Mouse (Mus musculus) left cerebral cortex, adult 2 months (tissue): ENCODE measurements around the gene Shank2. TPM values are rescaled to one million over a fixed set of nuclear protein-coding genes. Genes with fewer than 3 reads are reported as not detected.
A peak's percentile ranks its signal among the peaks of the same experiment; 100 is the strongest.

Experiments used
- DNase-seq, 2 experiments: peaks; one replicate each; pipeline ENCODE4 v3.0.0; 2021 to 2022; ENCODE audit warnings: low spot score in 2 of 2, mixed read lengths in 1 of 2; ENCODE audit errors: extremely low spot score in 1 of 2
- H3K27ac ChIP-seq: fragments of 200-600 bp; 2 replicates; pipeline ENCODE4 v1.8.1; 2022
- H3K4me3 ChIP-seq: fragments of 200-600 bp; 2 replicates; pipeline ENCODE4 v1.8.1; 2022
- CTCF ChIP-seq: fragments of 200-600 bp; IDR thresholded peaks from 2 replicates; pipeline ENCODE4 v1.8.1; 2022; ENCODE audit warnings: antibody characterized with exemption, mild to moderate bottlenecking, moderate library complexity
- intact Hi-C: fragments of 180-260 bp; cut with DNase I; formaldehyde crosslinking; loops from one replicate; pipeline ENCODE4 v1.15.1; 2025
- total RNA-seq, 2 experiments: library from RNA; stranded (reverse); gene quantifications; 2 replicates each; pipeline ENCODE4 v1.2.3; 2021

Shank2 gene
- total RNA-seq, 2 experiments from 2014 or later: 163 to 170 TPM

DNA sequence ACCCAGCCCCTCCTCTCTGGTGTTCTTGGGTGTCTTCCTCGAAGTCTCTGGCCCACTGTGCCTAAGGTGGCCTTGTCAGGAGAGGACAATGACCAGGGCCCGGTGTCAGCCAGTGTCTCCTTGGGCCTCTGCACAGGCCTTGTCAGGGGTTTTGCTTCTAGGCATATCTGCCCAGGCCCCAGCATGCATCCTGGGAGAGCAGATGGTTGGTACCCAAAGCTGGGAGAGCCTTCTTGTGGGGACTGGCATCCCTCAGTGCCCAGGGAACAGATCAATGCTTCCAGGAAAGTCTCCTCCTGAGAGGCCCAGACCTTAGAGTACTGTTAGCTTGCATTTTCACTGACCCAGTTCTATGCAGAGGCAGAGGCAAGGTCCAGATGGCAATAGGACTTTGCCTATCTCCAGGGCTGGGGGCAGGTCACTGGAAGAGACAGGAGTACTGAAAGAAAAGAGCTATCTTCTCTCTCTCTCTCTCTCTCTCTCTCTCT is 327.7 kb downstream of the Shank2 start:
- no peak for DNase-seq
- intact Hi-C loops: loop anchor here (5.0 kb wide), 1 partner anchor 112 kb away; no protein-coding TSS in a partner anchor
- Histone ChIP-seq H3K27ac (peak overlapping the region; percentile 29), H3K4me3 (no peak overlapping the region)
- TF ChIP-seq CTCF: no peak

DNA sequence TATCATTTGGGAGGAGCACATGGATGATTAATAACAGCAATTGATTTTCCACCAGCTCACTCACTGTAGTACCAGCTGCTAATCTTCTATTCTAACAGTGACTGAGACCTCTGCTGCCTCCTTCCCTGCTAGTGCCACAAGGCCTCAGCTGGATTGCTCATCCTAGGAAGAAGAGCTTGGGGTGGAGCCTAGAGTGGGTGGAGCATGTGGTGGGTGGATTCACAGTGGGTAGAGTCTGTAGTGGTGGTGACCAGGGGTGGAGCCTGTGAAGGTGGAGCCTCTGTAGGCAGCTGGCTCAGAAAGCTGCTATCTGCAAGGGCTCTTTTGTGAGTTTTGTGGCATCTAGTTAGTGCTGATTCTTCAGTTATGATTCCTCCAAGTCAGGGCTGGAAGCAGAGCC is 334.9 kb downstream of the Shank2 start:
- no peak overlapping the region for H3K27ac ChIP-seq
- DNase-seq: no peak

DNA sequence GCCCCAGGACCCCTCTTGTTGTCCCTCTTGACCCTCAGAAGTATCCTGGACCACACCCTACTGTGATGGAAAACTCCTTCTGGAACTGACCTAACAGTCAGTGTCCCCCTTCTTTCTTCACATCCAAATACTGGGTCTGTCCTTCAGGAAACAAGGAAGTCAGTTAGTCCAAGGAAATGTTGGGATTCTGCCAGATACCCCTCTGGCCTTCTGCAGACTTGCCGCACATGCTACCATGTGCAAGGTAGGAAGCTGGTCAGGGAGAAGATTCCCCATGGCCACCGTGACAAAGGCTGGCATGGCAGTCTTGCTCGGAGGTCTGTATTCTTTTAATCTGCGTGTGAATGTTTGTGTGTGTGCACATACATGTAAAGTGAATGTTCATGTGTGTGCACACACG is 337.0 kb downstream of the Shank2 start:
- no peak for DNase-seq
- no peak overlapping the region for H3K4me3 ChIP-seq
- no peak overlapping the region for H3K27ac ChIP-seq
- intact Hi-C loops: no loop called here
- no peak for TF ChIP-seq CTCF

More for the DNA sequence above, 334.9 kb downstream of the Shank2 start:
- intact Hi-C loops: no loop called here
- no peak overlapping the region for H3K4me3 ChIP-seq
- no peak for TF ChIP-seq CTCF

DNA sequence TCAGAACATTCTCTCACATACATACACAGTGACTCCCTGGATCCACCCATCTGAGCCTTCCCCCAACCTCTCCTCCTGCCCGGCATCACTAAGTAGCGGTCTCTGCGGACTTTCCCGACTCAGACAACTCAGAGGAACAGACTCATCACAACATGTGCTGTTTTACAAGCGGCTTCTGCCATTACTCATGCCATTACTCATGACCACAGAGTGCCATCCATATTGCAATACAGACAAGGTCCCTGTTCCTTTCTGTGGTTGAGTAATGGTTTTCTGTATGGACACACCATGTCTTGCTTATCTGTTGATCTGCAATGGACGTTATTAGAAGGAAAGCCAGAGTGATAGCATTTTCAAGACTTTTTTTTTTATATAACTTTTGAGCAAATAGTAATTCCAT is 338.6 kb downstream of the Shank2 start:
- intact Hi-C loops: no loop called here
- TF ChIP-seq CTCF: no peak
- no peak overlapping the region for H3K4me3 ChIP-seq
- DNase-seq: no peak
- no peak overlapping the region for H3K27ac ChIP-seq

DNA sequence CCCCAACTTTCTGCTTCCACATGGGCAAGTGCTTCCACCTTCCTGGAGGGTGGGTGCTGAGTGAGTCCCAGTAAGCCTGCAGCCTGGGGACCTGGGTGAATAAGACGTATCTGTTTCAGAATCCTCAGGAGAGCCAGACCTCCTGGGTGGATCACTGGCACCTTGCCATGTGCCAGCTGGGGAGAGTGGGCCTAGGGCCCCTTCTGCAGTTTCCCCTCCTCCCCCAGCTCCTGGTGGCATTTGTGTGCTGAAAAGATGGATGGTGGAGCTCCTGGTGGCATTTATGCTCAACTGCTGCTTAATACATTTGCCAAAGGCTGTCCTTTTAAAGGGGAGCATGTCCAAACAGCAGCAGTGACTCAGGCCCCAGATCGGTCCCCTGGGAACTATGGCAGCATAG is 364.4 kb downstream of the Shank2 start:
- Histone ChIP-seq H3K27ac (no peak overlapping the region), H3K4me3 (no peak overlapping the region)
- DNase-seq: peak in 1 of 2 experiments; percentile 31
- intact Hi-C loops: no loop called here
- no peak for TF ChIP-seq CTCF

DNA sequence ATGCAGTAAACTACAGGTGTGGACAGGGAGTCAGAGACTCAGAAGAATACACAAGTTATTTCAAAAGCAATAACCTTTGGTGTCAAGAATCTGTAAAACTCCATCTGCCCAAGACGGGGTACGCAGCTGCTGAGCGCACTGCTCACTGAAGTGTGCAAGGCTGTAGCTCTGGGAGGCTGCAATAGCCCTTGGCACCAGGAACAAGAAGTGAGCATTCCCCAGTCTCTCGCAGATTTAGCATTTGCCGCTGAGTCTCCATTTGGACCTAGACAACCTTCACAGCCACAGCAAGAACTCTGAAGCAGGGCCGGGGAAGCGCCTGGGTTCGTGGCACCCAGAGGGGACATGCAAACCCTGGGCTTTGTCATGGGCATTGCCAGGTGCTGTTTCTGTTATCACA is 371.3 kb downstream of the Shank2 start:
- DNase-seq: no peak
- TF ChIP-seq CTCF: no peak
- no peak overlapping the region for H3K27ac ChIP-seq
- intact Hi-C loops: no loop called here
- H3K4me3 ChIP-seq: no peak overlapping the region

DNA sequence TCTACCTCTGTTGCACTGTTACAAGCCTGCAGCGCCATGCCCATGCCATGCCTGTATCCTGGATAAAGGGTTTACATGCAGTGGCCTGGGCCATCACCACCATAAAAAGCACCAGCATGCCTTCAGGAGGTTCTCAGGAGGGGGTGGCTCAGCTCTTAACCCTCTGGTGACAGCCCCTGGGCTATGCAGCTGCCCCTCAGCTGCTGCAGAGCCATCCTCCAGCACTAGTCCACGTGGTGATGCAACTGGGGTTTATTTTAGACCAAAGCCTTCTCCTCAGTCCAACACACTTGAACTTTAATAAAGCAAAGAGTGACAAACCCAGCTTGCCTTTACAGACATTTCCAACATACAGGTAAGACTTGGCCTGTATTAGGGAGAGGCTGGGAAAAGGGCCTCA is 373.8 kb downstream of the Shank2 start:
- intact Hi-C loops: no loop called here
- no peak overlapping the region for H3K27ac ChIP-seq
- no peak overlapping the region for H3K4me3 ChIP-seq
- TF ChIP-seq CTCF: no peak
- DNase-seq: no peak

DNA sequence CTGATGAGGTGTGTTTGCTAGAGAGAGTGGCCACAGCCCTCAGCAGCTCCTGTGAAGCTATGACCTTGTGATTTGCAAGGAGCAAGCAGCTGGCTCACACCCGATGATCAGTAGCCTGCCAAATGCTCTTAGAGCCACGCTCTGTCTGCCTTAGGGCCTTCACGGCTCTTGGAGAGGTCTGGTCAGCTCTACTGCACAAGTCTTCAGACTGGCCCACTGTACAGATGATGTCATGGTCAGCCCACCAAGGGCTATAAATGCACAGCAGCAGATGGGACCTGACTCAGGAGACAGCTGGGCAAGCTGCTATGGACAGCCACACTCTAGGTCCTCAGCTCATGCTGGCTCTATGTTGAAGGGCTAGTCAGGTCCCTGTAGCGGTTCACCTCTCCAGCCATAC is 376.5 kb downstream of the Shank2 start:
- intact Hi-C loops: no loop called here
- TF ChIP-seq CTCF: no peak
- peak in 1 of 2 experiments; percentile 47 for DNase-seq

DNA sequence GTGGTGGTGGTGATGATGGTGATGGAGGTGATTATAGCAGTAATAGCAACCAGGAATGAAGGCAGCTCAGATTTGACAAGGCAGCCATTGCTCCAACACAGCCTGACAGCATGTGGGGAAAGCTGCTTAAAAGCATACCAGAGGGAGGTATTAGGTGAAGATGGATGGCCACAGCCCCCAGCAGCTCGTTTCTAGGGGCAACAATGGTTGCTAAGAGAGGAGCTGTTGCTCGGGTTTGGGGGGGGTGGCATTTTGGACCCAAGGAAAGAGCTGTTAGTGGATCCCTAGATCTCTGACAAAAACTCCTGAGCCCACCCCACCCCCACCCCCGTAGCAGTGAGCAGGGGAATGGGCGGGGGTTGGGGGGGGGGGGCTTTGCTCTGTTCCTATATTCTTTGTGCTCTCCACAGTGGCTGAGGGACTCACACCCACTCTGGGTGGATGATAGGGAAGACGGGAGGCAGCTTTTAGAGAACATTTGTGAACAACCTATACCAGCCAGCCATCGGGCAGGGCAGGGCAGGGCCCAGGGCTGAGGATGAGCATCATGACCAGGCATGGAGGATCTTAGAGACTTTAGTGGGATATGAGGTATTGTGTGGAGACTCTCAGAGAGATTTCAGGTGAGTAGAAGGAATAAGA is 377.6 kb downstream of the Shank2 start:
- intact Hi-C loops: no loop called here
- no peak overlapping the region for H3K27ac ChIP-seq
- DNase-seq: no peak
- H3K4me3 ChIP-seq: no peak overlapping the region
- no peak for TF ChIP-seq CTCF

More for the DNA sequence above, 376.5 kb downstream of the Shank2 start:
- Histone ChIP-seq H3K4me3 (no peak overlapping the region), H3K27ac (peak overlapping the region; percentile 50)

DNA sequence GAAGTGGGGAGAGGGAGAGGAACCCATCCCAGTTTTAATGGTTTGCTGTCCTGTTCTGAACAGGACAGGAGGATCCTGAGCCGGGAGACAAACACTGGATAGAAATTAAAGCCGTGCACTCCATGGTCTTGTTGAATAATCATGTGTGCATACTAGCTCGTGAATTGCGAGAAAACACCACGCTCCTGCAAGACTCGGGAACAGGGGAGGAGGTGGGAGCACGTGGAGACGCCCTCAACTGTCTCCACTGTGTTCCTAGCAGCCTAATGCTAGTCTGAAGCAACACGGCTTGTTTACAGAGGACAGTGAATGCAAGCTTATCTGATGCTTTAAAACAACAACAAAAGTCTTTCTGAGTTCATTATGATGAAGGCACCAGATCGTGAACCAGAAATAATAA is 379.9 kb downstream of the Shank2 start:
- no peak overlapping the region; the same call in 1 of the 2 replicates for H3K27ac ChIP-seq
- peak; percentile 35 to 41 for DNase-seq
- intact Hi-C loops: no loop called here
- TF ChIP-seq CTCF: no peak
- H3K4me3 ChIP-seq: no peak overlapping the region

DNA sequence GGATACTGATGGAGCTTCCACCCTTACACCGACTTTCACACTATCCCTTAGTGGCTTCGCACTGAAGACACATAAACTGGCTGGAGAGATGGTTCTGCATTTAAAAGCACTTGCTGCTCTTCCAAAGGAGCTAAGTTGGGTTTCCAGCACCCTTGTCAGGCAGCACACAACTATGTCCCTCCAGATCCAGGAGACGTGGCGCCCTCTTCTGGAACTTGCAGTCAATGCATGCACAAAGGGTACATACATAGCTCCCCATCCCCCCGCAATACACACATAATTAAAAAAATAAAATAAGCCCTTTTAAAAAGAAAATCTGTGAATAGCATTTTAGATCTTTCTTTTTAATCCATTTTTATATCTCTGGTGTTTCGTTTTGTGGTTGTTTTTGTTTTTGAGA is 385.8 kb downstream of the Shank2 start:
- intact Hi-C loops: no loop called here

DNA sequence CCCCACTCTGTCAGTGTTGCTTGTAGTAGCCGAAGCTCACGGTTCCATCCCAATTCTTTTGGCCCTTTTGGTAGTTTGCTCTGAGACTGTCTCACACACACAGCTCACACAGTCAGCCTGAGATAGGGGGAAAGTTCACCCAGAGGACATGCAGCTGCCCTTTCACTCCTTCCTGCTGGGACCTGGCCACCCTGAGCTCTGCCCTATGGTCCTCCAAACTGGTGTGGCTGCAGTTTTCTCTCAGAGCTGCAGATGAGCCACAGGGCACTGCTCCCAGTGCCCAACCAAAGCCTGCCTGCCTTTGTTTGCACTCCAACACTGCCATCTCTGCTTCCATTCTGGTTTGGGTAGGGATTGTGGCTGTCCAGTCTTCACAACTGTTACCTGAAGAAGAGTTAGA is 388.0 kb downstream of the Shank2 start:
- H3K27ac ChIP-seq: no peak overlapping the region
- intact Hi-C loops: no loop called here
- DNase-seq: no peak
- TF ChIP-seq CTCF: no peak
- no peak overlapping the region for H3K4me3 ChIP-seq

More for the DNA sequence above, 385.8 kb downstream of the Shank2 start:
- no peak for DNase-seq
- Histone ChIP-seq H3K27ac (no peak overlapping the region), H3K4me3 (no peak overlapping the region)
- peak; percentile 32 for TF ChIP-seq CTCF

DNA sequence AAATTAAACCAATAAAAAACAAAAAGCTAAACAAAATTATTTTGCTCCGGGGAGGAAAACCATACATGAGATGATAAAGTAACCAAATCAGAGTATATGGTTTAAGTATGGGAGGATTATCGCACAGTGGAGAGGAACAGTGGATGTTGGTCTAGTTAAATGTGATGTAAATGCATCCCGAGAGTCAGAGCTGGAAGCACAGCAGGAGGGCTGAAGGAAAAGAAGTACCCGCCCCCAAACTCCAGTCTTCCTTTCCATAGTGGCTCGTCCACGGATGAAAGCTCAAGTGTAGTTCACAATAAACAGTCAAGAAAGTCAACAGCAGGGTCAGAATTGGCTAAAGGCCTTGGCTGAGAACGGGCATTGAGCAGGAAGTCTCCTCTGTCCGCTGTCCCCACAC is 388.9 kb downstream of the Shank2 start:
- Histone ChIP-seq H3K27ac (no peak overlapping the region), H3K4me3 (no peak overlapping the region)
- intact Hi-C loops: no loop called here
- TF ChIP-seq CTCF: no peak
- no peak for DNase-seq
